Mouse (Mus musculus): ENCODE data around the gene Kcnmb3.

The Kcnmb3 gene

GRCm38 (mm10) chr3:32492097-32493090, at the start of gene Kcnmb3:
Gene Kcnmb3, minus strand, starts transcription at chr3:32492231.
- WGBS, result 82% methylated on average over 11 of the region's 11 CpGs

- 90% methylated on average over 5 of the region's 5 CpGs for WGBS
These were observed 46.1 kb upstream of the Kcnmb3 start for GRCm38 (mm10) chr3:32538091-32538490.

GRCm38 (mm10) chr3:32537556-32537955, 45.5 kb upstream of the Kcnmb3 start:
- WGBS, result 31% methylated on average over 1 of the region's 1 CpGs

GRCm38 (mm10) chr3:32535692-32536091, 43.7 kb upstream of the Kcnmb3 start:
- WGBS, result 79% methylated on average over 1 of the region's 1 CpGs

GRCm38 (mm10) chr3:32530041-32530440, 38.0 kb upstream of the Kcnmb3 start:
- 15% methylated on average over 5 of the region's 5 CpGs for WGBS

- whole genome bisulfite sequencing, result under 1% methylated on average over 47 of the region's 47 CpGs
These were observed 37.4 kb upstream of the Kcnmb3 start, which contains the start of gene Mfn1 for GRCm38 (mm10) chr3:32529303-32529898. Gene Mfn1, plus strand, starts transcription at chr3:32529465.

GRCm38 (mm10) chr3:32527181-32527580, 35.1 kb upstream of the Kcnmb3 start:
- WGBS, result 93% methylated on average over 4 of the region's 4 CpGs

GRCm38 (mm10) chr3:32512686-32513284, 20.8 kb upstream of the Kcnmb3 start:
- 88% methylated on average over 7 of the region's 7 CpGs for WGBS

GRCm38 (mm10) chr3:32511191-32511550, 19.1 kb upstream of the Kcnmb3 start:
- 3% methylated on average over 13 of the region's 13 CpGs for WGBS

GRCm38 (mm10) chr3:32510375-32511190, 18.6 kb upstream of the Kcnmb3 start:
- WGBS, result under 1% methylated on average over 69 of the region's 69 CpGs

GRCm38 (mm10) chr3:32509496-32510374, 17.7 kb upstream of the Kcnmb3 start, which contains the start of gene Zfp639:
Gene Zfp639, plus strand, starts transcription at chr3:32510259.
- WGBS, result 9% methylated on average over 24 of the region's 24 CpGs

- WGBS, result under 1% methylated on average over 17 of the region's 17 CpGs
These were observed 16.8 kb upstream of the Kcnmb3 start for GRCm38 (mm10) chr3:32508666-32509324.

- 75% methylated on average over 11 of the region's 11 CpGs for WGBS
These were observed 14.6 kb upstream of the Kcnmb3 start for GRCm38 (mm10) chr3:32506366-32507225.

- WGBS, result 78% methylated on average over 3 of the region's 3 CpGs
These were observed 13.8 kb upstream of the Kcnmb3 start for GRCm38 (mm10) chr3:32505841-32506240.

GRCm38 (mm10) chr3:32500346-32500745, 8.3 kb upstream of the Kcnmb3 start:
- WGBS, result 94% methylated on average over 2 of the region's 2 CpGs

- 91% methylated on average over 1 of the region's 1 CpGs for WGBS
These were observed 4.7 kb upstream of the Kcnmb3 start for GRCm38 (mm10) chr3:32496711-32497070.

GRCm38 (mm10) chr3:32495856-32496710, 4.1 kb upstream of the Kcnmb3 start:
- 48% methylated on average over 8 of the region's 8 CpGs for WGBS

Data from cerebral cortex, adult 2 months (tissue).